Mouse (Mus musculus) neutrophil, adult 65 days (primary cell): Measurements from ENCODE around the gene Psg21. TPM values are rescaled to one million over a fixed set of nuclear protein-coding genes. Genes with fewer than 3 reads are reported as not detected.

Experiments used
- total RNA-seq: library from RNA; stranded (reverse); gene quantifications from 2 replicates; pipeline ENCODE4 v1.2.4, GENCODE M21; 2023

The Psg21 gene
- not detected in 2 replicates for total RNA-seq

GRCm38 (mm10) chr7:18656625-18657024 is at the start of gene Psg21:
TSS of gene Psg21 (minus strand) at chr7:18656725.

DNA sequence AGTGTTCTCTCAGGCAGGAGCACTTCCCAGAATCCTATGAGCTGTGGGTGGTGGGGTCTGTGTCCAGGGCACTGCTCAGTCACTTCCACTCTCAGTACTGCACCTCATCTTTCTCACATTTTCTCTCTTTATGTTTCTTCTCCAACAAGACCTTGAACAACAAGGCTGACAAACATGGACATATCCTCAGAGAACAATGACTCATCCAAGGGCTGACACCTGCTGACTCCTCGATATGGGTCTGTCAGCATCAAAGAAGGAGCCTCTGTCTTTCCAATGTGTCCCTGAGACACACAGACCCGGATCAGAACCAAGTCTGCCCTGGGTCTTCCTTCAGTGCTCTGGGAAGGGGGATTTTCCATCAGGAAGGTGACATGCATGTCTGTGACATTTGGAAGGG is 29.6 kb upstream of the Psg21 start, which contains the start of gene Psg20:
Gene Psg20 (minus strand): TSS at position 101 of the 400 bp plus-strand sequence.

GRCm38 (mm10) chr7:18616401-18616800 is 40.1 kb downstream of the Psg21 start, which contains the start of gene Psg23:
TSS of gene Psg23 (minus strand) at chr7:18616501.

Other genes starting within 250 kb of the Psg21 start
- not detected in 2 replicates for gene Psg28, start 224.7 kb downstream of the Psg21 start, total RNA-seq
- gene Psg26, start 172.5 kb downstream of the Psg21 start, total RNA-seq: not detected in 2 replicates
- gene Psg25, start 124.5 kb downstream of the Psg21 start, total RNA-seq: not detected in 2 replicates
- gene Psg27, start 89.4 kb downstream of the Psg21 start, total RNA-seq: not detected in 2 replicates
- gene Psg23, start 40.2 kb downstream of the Psg21 start, total RNA-seq: not detected in 2 replicates
- not detected in 2 replicates for gene Psg20, start 29.5 kb upstream of the Psg21 start, total RNA-seq
- gene Psg22, start 61.4 kb upstream of the Psg21 start, total RNA-seq: not detected in 2 replicates
- gene Psg19, start 141.8 kb upstream of the Psg21 start, total RNA-seq: not detected in 2 replicates
- gene Psg17, start 164.9 kb upstream of the Psg21 start, total RNA-seq: not detected in 2 replicates
- gene Mill2, start 183.2 kb upstream of the Psg21 start, total RNA-seq: not detected in 2 replicates
- gene Pglyrp1, start 214.6 kb upstream of the Psg21 start, total RNA-seq: 2,075 and 2,383 TPM in 2 replicates